Mouse (Mus musculus) intestine, postnatal 0 days (tissue): ENCODE measurements around the gene Epas1. TPM values are rescaled to one million over a fixed set of nuclear protein-coding genes. Genes with fewer than 3 reads are reported as not detected.
A peak's percentile ranks its signal among the peaks of the same experiment; 100 is the strongest.

Experiments used
- ATAC-seq: fragments of 200-750 bp; cut with Nextera tagmentation; 2 replicates; pipeline ENCODE4 v1.8.0; 2017; ENCODE audit warnings: mild to moderate bottlenecking, moderate TSS enrichment, moderate library complexity
- H3K27ac ChIP-seq: fragments of 300-500 bp; sonication (generic); 2 replicates; pipeline ENCODE4 v1.5.1; 2014; ENCODE audit warnings: mild to moderate bottlenecking, low read depth, low read length, moderate library complexity
- H3K27me3 ChIP-seq: fragments of 300-500 bp; sonication (generic); replicated peaks from 2 replicates; pipeline ENCODE4 v1.6.1; 2014; ENCODE audit warnings: low read length, mixed read lengths; ENCODE audit not compliant: control insufficient read depth, insufficient read depth
- H3K36me3 ChIP-seq: fragments of 300-500 bp; sonication (generic); 2 replicates; pipeline ENCODE4 v1.6.1; 2014; ENCODE audit warnings: mild to moderate bottlenecking, moderate library complexity; ENCODE audit not compliant: control insufficient read depth, insufficient read depth
- H3K4me1 ChIP-seq: fragments of 300-500 bp; sonication (generic); replicated peaks from 2 replicates; pipeline ENCODE4 v1.6.1; 2014; ENCODE audit warnings: antibody characterized with exemption, low read length, mixed read lengths; ENCODE audit not compliant: control insufficient read depth, insufficient read depth
- H3K4me2 ChIP-seq: fragments of 300-500 bp; sonication (generic); replicated peaks from 2 replicates; pipeline ENCODE4 v1.6.1; 2014; ENCODE audit warnings: low read depth, mild to moderate bottlenecking, moderate library complexity
- H3K4me3 ChIP-seq: fragments of 300-500 bp; sonication (generic); 2 replicates; pipeline ENCODE4 v1.5.1; 2014; ENCODE audit warnings: low read depth, low read length
- H3K9ac ChIP-seq: fragments of 300-500 bp; sonication (generic); 2 replicates; pipeline ENCODE4 v1.6.1; 2014; ENCODE audit warnings: mild to moderate bottlenecking, low read depth, low read length
- H3K9me3 ChIP-seq: fragments of 300-500 bp; sonication (generic); 2 replicates; pipeline ENCODE4 v1.6.1; 2016; ENCODE audit warnings: mixed run types; ENCODE audit not compliant: control insufficient read depth
- CTCF ChIP-seq: sonication (generic); IDR thresholded peaks from 2 replicates; pipeline ENCODE4 v1.5.1; 2016; ENCODE audit warnings: low read depth, mild to moderate bottlenecking, control low read depth, antibody characterized with exemption, moderate library complexity
- whole genome bisulfite sequencing: fragments of 180-500 bp; shearing (Covaris S2); extraction: QIAGEN DNeasy Blood & Tissue Kit; methylation state at CpG from one replicate; pipeline ENCODE4 v1.1.7; 2014; 5-methylcytosine and 5-hydroxymethylcytosine counted together
- polyA plus RNA-seq: library from polyadenylated mRNA; unstranded; fragments of >200 nt; fragmentation: Nextera tagmentation; extraction: Ambion mirVana; gene quantifications from 2 replicates; pipeline ENCODE4 v1.2.1, GENCODE M21; 2015

The Epas1 gene
- polyA plus RNA-seq, 1 experiment from 2014 or later = 8.7 TPM

- Histone ChIP-seq H3K27me3 (peaks cover 33% of the 10 kb centered on the region), H3K4me1 (0 out of 2 replicates have a peak, but pooled peaks cover 4% of the 10 kb centered on the region), H3K4me2 (peak overlapping the region; percentile 85), H3K27ac (peak overlapping the region; percentile 36), H3K36me3 (no peaks in the 10 kb centered on the region), H3K4me3 (peak overlapping the region; percentile 58), H3K9me3 (no peaks in the 10 kb centered on the region), H3K9ac (peak overlapping the region; percentile 35)
- peak; percentile 80 for ATAC-seq
- TF ChIP-seq CTCF = no peak
- under 1% methylated on average over 55 of the region's 55 CpGs for whole genome bisulfite sequencing
Observed at GRCm38 (mm10) chr17:86753931-86754805, 668 bp downstream of the Epas1 start.

GRCm38 (mm10) chr17:86754806-86755571 lies 1.5 kb downstream of the Epas1 start:
- no peak for TF ChIP-seq CTCF
- no peaks in the 10 kb centered on the region for H3K9me3 ChIP-seq
- 0 out of 2 replicates have a peak, but pooled peaks cover 4% of the 10 kb centered on the region for H3K4me1 ChIP-seq
- peak overlapping the region; percentile 35 for H3K9ac ChIP-seq
- no peak for ATAC-seq
- no peaks in the 10 kb centered on the region for H3K36me3 ChIP-seq
- H3K4me2 ChIP-seq = peak overlapping the region; percentile 85
- H3K27ac ChIP-seq = peak overlapping the region; percentile 35; the same call in 1 of the 2 replicates
- peaks cover 33% of the 10 kb centered on the region for H3K27me3 ChIP-seq
- 2% methylated on average over 52 of the region's 52 CpGs for WGBS
- peak overlapping the region; percentile 58 for H3K4me3 ChIP-seq

GRCm38 (mm10) chr17:86755581-86756195 lies 2.2 kb downstream of the Epas1 start:
- Histone ChIP-seq H3K4me2 (peak overlapping the region; percentile 85), H3K27ac (no peak overlapping the region), H3K36me3 (no peaks in the 10 kb centered on the region), H3K4me3 (peak overlapping the region; percentile 58), H3K9ac (peak overlapping the region; percentile 35; the same call in 1 of the 2 replicates), H3K9me3 (no peaks in the 10 kb centered on the region), H3K4me1 (0 out of 2 replicates have a peak, but pooled peaks cover 4% of the 10 kb centered on the region), H3K27me3 (peaks cover 30% of the 10 kb centered on the region)
- ATAC-seq = no peak
- WGBS = 44% methylated on average over 11 of the region's 11 CpGs
- TF ChIP-seq CTCF = no peak

- H3K4me1 ChIP-seq = peaks cover 9% of the 10 kb centered on the region
- no peak overlapping the region for H3K27ac ChIP-seq
- TF ChIP-seq CTCF = no peak
- H3K27me3 ChIP-seq = peaks cover 29% of the 10 kb centered on the region
- H3K9me3 ChIP-seq = no peaks in the 10 kb centered on the region
- WGBS = 32% methylated on average over 2 of the region's 2 CpGs
- H3K36me3 ChIP-seq = no peaks in the 10 kb centered on the region
- no peak overlapping the region for H3K4me3 ChIP-seq
- no peak overlapping the region for H3K9ac ChIP-seq
- H3K4me2 ChIP-seq = no peak overlapping the region
- ATAC-seq = no peak
Observed at GRCm38 (mm10) chr17:86757621-86758020, 4.1 kb downstream of the Epas1 start.

- Histone ChIP-seq H3K36me3 (no peaks in the 10 kb centered on the region), H3K4me1 (peaks cover 11% of the 10 kb centered on the region), H3K9ac (no peak overlapping the region), H3K4me3 (no peak overlapping the region), H3K27me3 (no peaks in the 10 kb centered on the region; the same call in 1 of the 2 replicates), H3K4me2 (no peak overlapping the region), H3K27ac (no peak overlapping the region), H3K9me3 (no peaks in the 10 kb centered on the region)
- peak; percentile 54; the same call in 1 of the 2 replicates for ATAC-seq
- TF ChIP-seq CTCF = no peak
- 55% methylated on average over 5 of the region's 5 CpGs for WGBS
Observed at GRCm38 (mm10) chr17:86761859-86762258, 8.4 kb downstream of the Epas1 start.
